8 mouse cellular contexts compared by ENCODE assay signal in genomic region chr13:49021693-49022092, GRCm38 (mm10). TPM values are rescaled to one million over a fixed set of nuclear protein-coding genes. Genes with fewer than 3 reads are reported as not detected.
A peak's percentile ranks its signal among the peaks of the same experiment; 100 is the strongest.
DNase-seq lines count a peak whose midpoint lies in the region.

No protein-coding gene starts in this region.

- peak; percentile 71 to 79 for DNase-seq in cerebellum, postnatal 10 days
- no peak for DNase-seq in cerebellum, adult 9-10 months
- peak; percentile 49 for DNase-seq in left cerebral cortex, postnatal 4 days
- DNase-seq in left cerebral cortex, postnatal 14 days (ENCODE audit: low spot score in 2 of 2) = no peak
- DNase-seq in c-Kit-positive CD71-positive TER-119-negative erythroid progenitor cells, embryonic 14.5 days (ENCODE audit: low read depth) = peak; percentile 54
- peak; percentile 39 for DNase-seq in lung, postnatal 14 days
- peak; percentile 66 for DNase-seq in thymus, postnatal 0 days (ENCODE audit: low spot score)
- DNase-seq in urinary bladder, adult 18-20 months (ENCODE audit: low spot score in 2 of 2) = no peak

- intact Hi-C loops in left cerebral cortex, postnatal 4 days (cut with DNase I) = no loop called here
- intact Hi-C loops in left cerebral cortex, postnatal 14 days (cut with DNase I) = no loop called here

RNA-seq across cellular contexts. Expression of gene Fam120a, which starts 53.9 kb away (rescaled TPM):
- total RNA-seq in left cerebral cortex, postnatal 4 days (2021) = 10 to 100 TPM; 76.8 to 77.6 TPM
- 100 to 1,000 TPM; 127 to 130 TPM for total RNA-seq in left cerebral cortex, postnatal 14 days (2021)
- polyA plus RNA-seq in thymus, postnatal 0 days (2015; fragmentation: Nextera tagmentation; extraction: Ambion mirVana) = 26.2 and 28.3 TPM in 2 replicates

Comparison
In these comparisons a context has a peak if more than half of its experiments do, and no peak if none do; other contexts are left out.
1. DNase-seq: peak in cerebellum, postnatal 10 days (2 of 2), left cerebral cortex, postnatal 4 days (single experiment), c-Kit-positive CD71-positive TER-119-negative erythroid progenitor cells, embryonic 14.5 days (single experiment), lung, postnatal 14 days (single experiment) and thymus, postnatal 0 days (single experiment); none in cerebellum, adult 9-10 months (single experiment), left cerebral cortex, postnatal 14 days (0 of 2) and urinary bladder, adult 18-20 months (0 of 2).